Mouse (Mus musculus) limb, embryonic 12.5 days (tissue): ENCODE data around the gene Macrod2. TPM values are rescaled to one million over a fixed set of nuclear protein-coding genes. Genes with fewer than 3 reads are reported as not detected.

ENCODE experiments used
- ATAC-seq: fragments of 200-750 bp; cut with Nextera tagmentation; 2 replicates; pipeline ENCODE4 v1.8.0; 2017; ENCODE audit warnings: low read depth, moderate TSS enrichment; ENCODE audit not compliant: insufficient number of reproducible peaks, insufficient read depth, low FRiP score, low TSS enrichment
- H3K27ac ChIP-seq: fragments of 300-500 bp; sonication (generic); 2 replicates; pipeline ENCODE4 v1.5.1; 2016; ENCODE audit warnings: mild to moderate bottlenecking, moderate library complexity
- H3K27me3 ChIP-seq: fragments of 300-500 bp; sonication (generic); 2 replicates; pipeline ENCODE4 v1.6.1; 2016; ENCODE audit warnings: mild to moderate bottlenecking, moderate library complexity
- H3K36me3 ChIP-seq: fragments of 300-500 bp; sonication (generic); 2 replicates; pipeline ENCODE4 v1.6.1; 2016; ENCODE audit warnings: mild to moderate bottlenecking, moderate library complexity
- H3K4me1 ChIP-seq: fragments of 300-500 bp; sonication (generic); replicated peaks from 2 replicates; pipeline ENCODE4 v1.6.1; 2016
- H3K4me2 ChIP-seq: fragments of 300-500 bp; sonication (generic); 2 replicates; pipeline ENCODE4 v1.6.1; 2016; ENCODE audit warnings: mild to moderate bottlenecking, moderate library complexity
- H3K4me3 ChIP-seq: fragments of 300-500 bp; sonication (generic); replicated peaks from 2 replicates; pipeline ENCODE4 v1.5.1; 2016; ENCODE audit warnings: mild to moderate bottlenecking
- H3K9ac ChIP-seq: fragments of 300-500 bp; sonication (generic); replicated peaks from 2 replicates; pipeline ENCODE4 v1.6.1; 2016; ENCODE audit warnings: mild to moderate bottlenecking, moderate library complexity
- H3K9me3 ChIP-seq: fragments of 300-500 bp; sonication (generic); 2 replicates; pipeline ENCODE4 v1.6.1; 2016; ENCODE audit warnings: mild to moderate bottlenecking, moderate library complexity
- WGBS: fragments of 180-500 bp; shearing (Covaris S2); methylation state at CpG from one replicate; pipeline ENCODE4 v1.1.7; 2016; 5-methylcytosine and 5-hydroxymethylcytosine counted together
- polyA plus RNA-seq: library from polyadenylated mRNA; unstranded; fragments of >200 nt; fragmentation: Nextera tagmentation; extraction: Ambion mirVana; gene quantifications from 2 replicates; pipeline ENCODE4 v1.2.1, GENCODE M21; 2016

Gene Macrod2
- 36.8 and 37.2 TPM in 2 replicates for polyA plus RNA-seq

- H3K4me2 ChIP-seq, result peak within 1 kb of the TSS; percentile 91
- no peaks in the 10 kb centered on the region for H3K36me3 ChIP-seq
- H3K4me1 ChIP-seq, result peaks cover 8% of the 10 kb centered on the region; the same call in 1 of the 2 replicates
- H3K9me3 ChIP-seq, result no peaks in the 10 kb centered on the region
- no peak within 1 kb of the TSS for H3K27ac ChIP-seq
- peak; percentile 98 for ATAC-seq
- under 1% methylated on average over 42 of the region's 47 CpGs for WGBS
- peak within 1 kb of the TSS; percentile 70 for H3K9ac ChIP-seq
- peak within 1 kb of the TSS; percentile 83 for H3K4me3 ChIP-seq
- H3K27me3 ChIP-seq, result peaks cover 4% of the 10 kb centered on the region
These were observed at the start of gene Macrod2 for GRCm38 (mm10) chr2:140395179-140395578. Gene Macrod2 (plus strand): TSS chr2:140395309.

- Histone ChIP-seq H3K9ac (no peak overlapping the region), H3K9me3 (no peaks in the 10 kb centered on the region), H3K4me1 (no peaks in the 10 kb centered on the region), H3K27ac (no peak overlapping the region), H3K36me3 (no peaks in the 10 kb centered on the region), H3K27me3 (no peaks in the 10 kb centered on the region), H3K4me3 (no peak overlapping the region), H3K4me2 (no peak overlapping the region)
- WGBS, result 40% methylated on average over 2 of the region's 2 CpGs
- ATAC-seq, result no peak
These were observed 35.2 kb upstream of the Macrod2 start for GRCm38 (mm10) chr2:140359905-140360304.

- no peak overlapping the region for H3K4me3 ChIP-seq
- H3K4me2 ChIP-seq, result no peak overlapping the region
- no peaks in the 10 kb centered on the region for H3K4me1 ChIP-seq
- H3K9ac ChIP-seq, result no peak overlapping the region
- H3K36me3 ChIP-seq, result no peaks in the 10 kb centered on the region
- no peak overlapping the region for H3K27ac ChIP-seq
- ATAC-seq, result no peak
- whole genome bisulfite sequencing, result 87% methylated on average over 1 of the region's 1 CpGs
- no peaks in the 10 kb centered on the region for H3K9me3 ChIP-seq
- H3K27me3 ChIP-seq, result no peaks in the 10 kb centered on the region
These were observed 30.3 kb upstream of the Macrod2 start for GRCm38 (mm10) chr2:140364804-140365203.

GRCm38 (mm10) chr2:140389525-140389924 is 5.6 kb upstream of the Macrod2 start, which contains the start of gene Sel1l2:
Gene Sel1l2 (minus strand): TSS chr2:140389706.
- Histone ChIP-seq H3K9me3 (no peaks in the 10 kb centered on the region), H3K4me3 (no peak within 1 kb of the TSS), H3K27me3 (no peaks in the 10 kb centered on the region), H3K4me1 (no peaks in the 10 kb centered on the region), H3K4me2 (no peak within 1 kb of the TSS), H3K9ac (no peak within 1 kb of the TSS), H3K27ac (no peak within 1 kb of the TSS), H3K36me3 (no peaks in the 10 kb centered on the region)
- ATAC-seq, result no peak
- 40% methylated on average over 4 of the region's 4 CpGs for WGBS

- Histone ChIP-seq H3K36me3 (no peaks in the 10 kb centered on the region), H3K9ac (peak overlapping the region; percentile 70), H3K4me3 (peak overlapping the region; percentile 83), H3K4me1 (peaks cover 8% of the 10 kb centered on the region; the same call in 1 of the 2 replicates), H3K27ac (no peak overlapping the region), H3K4me2 (peak overlapping the region; percentile 91), H3K9me3 (no peaks in the 10 kb centered on the region), H3K27me3 (peaks cover 4% of the 10 kb centered on the region)
- ATAC-seq, result peak; percentile 52
- under 1% methylated on average over 31 of the region's 58 CpGs for WGBS
These were observed 679 bp downstream of the Macrod2 start for GRCm38 (mm10) chr2:140395744-140396231.

- no peaks in the 10 kb centered on the region for H3K4me1 ChIP-seq
- no peak for ATAC-seq
- H3K27me3 ChIP-seq, result no peaks in the 10 kb centered on the region
- H3K9ac ChIP-seq, result no peak overlapping the region
- H3K4me2 ChIP-seq, result no peak overlapping the region
- H3K36me3 ChIP-seq, result no peaks in the 10 kb centered on the region
- no peaks in the 10 kb centered on the region for H3K9me3 ChIP-seq
- no peak overlapping the region for H3K27ac ChIP-seq
- H3K4me3 ChIP-seq, result no peak overlapping the region
These were observed 30.7 kb downstream of the Macrod2 start for GRCm38 (mm10) chr2:140425844-140426243.

- no peaks in the 10 kb centered on the region for H3K27me3 ChIP-seq
- no peak overlapping the region for H3K4me3 ChIP-seq
- H3K9me3 ChIP-seq, result no peaks in the 10 kb centered on the region
- H3K4me1 ChIP-seq, result no peaks in the 10 kb centered on the region
- H3K4me2 ChIP-seq, result no peak overlapping the region
- no peaks in the 10 kb centered on the region for H3K36me3 ChIP-seq
- no peak overlapping the region for H3K27ac ChIP-seq
- ATAC-seq, result no peak
- WGBS, result 15% methylated on average over 4 of the region's 4 CpGs
- no peak overlapping the region for H3K9ac ChIP-seq
These were observed 32.2 kb downstream of the Macrod2 start for GRCm38 (mm10) chr2:140427283-140427682.

GRCm38 (mm10) chr2:140439081-140439480 is 44.0 kb downstream of the Macrod2 start:
- H3K4me1 ChIP-seq, result no peaks in the 10 kb centered on the region
- no peaks in the 10 kb centered on the region for H3K36me3 ChIP-seq
- no peak overlapping the region for H3K4me3 ChIP-seq
- 60% methylated on average over 4 of the region's 4 CpGs for WGBS
- no peaks in the 10 kb centered on the region for H3K27me3 ChIP-seq
- H3K4me2 ChIP-seq, result no peak overlapping the region
- no peaks in the 10 kb centered on the region for H3K9me3 ChIP-seq
- no peak for ATAC-seq
- no peak overlapping the region for H3K9ac ChIP-seq
- H3K27ac ChIP-seq, result no peak overlapping the region

GRCm38 (mm10) chr2:140448636-140449035 is 53.5 kb downstream of the Macrod2 start:
- no peaks in the 10 kb centered on the region for H3K36me3 ChIP-seq
- no peak overlapping the region for H3K9ac ChIP-seq
- no peak overlapping the region for H3K4me3 ChIP-seq
- no peak for ATAC-seq
- WGBS, result 87% methylated on average over 2 of the region's 2 CpGs
- H3K27ac ChIP-seq, result no peak overlapping the region
- no peaks in the 10 kb centered on the region for H3K9me3 ChIP-seq
- H3K4me1 ChIP-seq, result no peaks in the 10 kb centered on the region
- no peaks in the 10 kb centered on the region for H3K27me3 ChIP-seq
- no peak overlapping the region for H3K4me2 ChIP-seq

- WGBS, result 92% methylated on average over 2 of the region's 2 CpGs
- no peaks in the 10 kb centered on the region for H3K36me3 ChIP-seq
- no peak overlapping the region for H3K4me3 ChIP-seq
- no peaks in the 10 kb centered on the region for H3K27me3 ChIP-seq
- no peak for ATAC-seq
- H3K4me2 ChIP-seq, result no peak overlapping the region
- no peaks in the 10 kb centered on the region for H3K9me3 ChIP-seq
- no peak overlapping the region for H3K9ac ChIP-seq
- H3K27ac ChIP-seq, result no peak overlapping the region
- H3K4me1 ChIP-seq, result no peaks in the 10 kb centered on the region
These were observed 80.7 kb downstream of the Macrod2 start for GRCm38 (mm10) chr2:140475770-140476169.

GRCm38 (mm10) chr2:140476891-140477290 is 81.8 kb downstream of the Macrod2 start:
- ATAC-seq, result no peak
- no peak overlapping the region for H3K9ac ChIP-seq
- H3K4me2 ChIP-seq, result no peak overlapping the region
- no peaks in the 10 kb centered on the region for H3K36me3 ChIP-seq
- no peak overlapping the region for H3K4me3 ChIP-seq
- H3K4me1 ChIP-seq, result no peaks in the 10 kb centered on the region
- H3K9me3 ChIP-seq, result no peaks in the 10 kb centered on the region
- WGBS, result 82% methylated on average over 4 of the region's 4 CpGs
- no peaks in the 10 kb centered on the region for H3K27me3 ChIP-seq
- no peak overlapping the region for H3K27ac ChIP-seq

GRCm38 (mm10) chr2:140482604-140483003 is 87.5 kb downstream of the Macrod2 start:
- Histone ChIP-seq H3K27me3 (no peaks in the 10 kb centered on the region), H3K9me3 (no peaks in the 10 kb centered on the region), H3K27ac (no peak overlapping the region), H3K9ac (no peak overlapping the region), H3K36me3 (no peaks in the 10 kb centered on the region), H3K4me2 (no peak overlapping the region), H3K4me3 (no peak overlapping the region), H3K4me1 (no peaks in the 10 kb centered on the region)
- WGBS, result 78% methylated on average over 2 of the region's 2 CpGs
- no peak for ATAC-seq
